8 mouse cellular contexts compared by ENCODE assay signal in the genomic region with DNA sequence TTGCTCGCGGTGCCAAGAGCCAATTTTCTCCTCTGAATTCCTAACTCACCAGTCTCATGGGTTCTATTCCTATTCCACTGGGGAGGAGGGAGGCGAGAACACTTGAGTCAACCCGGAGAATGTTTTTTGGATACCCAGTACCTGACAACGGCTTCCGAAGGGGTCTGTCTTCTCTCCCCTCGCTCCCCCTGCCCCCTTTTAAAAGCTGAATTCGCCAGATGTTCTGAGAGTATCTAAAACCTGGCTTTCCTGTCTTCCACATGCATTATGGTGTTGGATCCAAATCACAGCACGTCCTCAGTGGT. TPM values are rescaled to one million over a fixed set of nuclear protein-coding genes. Genes with fewer than 3 reads are reported as not detected.
DNase-seq lines count a peak whose midpoint lies in the region; ATAC-seq and TF ChIP-seq lines count a peak whose summit lies in the region.

No protein-coding gene starts in this region.

- ATAC-seq in heart, embryonic 15.5 days (replicated peaks; ENCODE audit: insufficient number of reproducible peaks, insufficient read depth, low FRiP score, low read depth), result no peak
- no peak for ATAC-seq in forebrain, embryonic 13.5 days
- ATAC-seq in liver, embryonic 14.5 days (ENCODE audit: insufficient read depth), result no peak

- TF ChIP-seq EP300 in CH12.LX (IDR thresholded peaks at IDR 0.05; ENCODE audit: low read length), result no peak
- no peak for TF ChIP-seq EP300 in liver, embryonic 14.5 days (IDR thresholded peaks at IDR 0.05; ENCODE audit: low read depth)

- TF ChIP-seq CTCF in CH12.LX (conservative IDR thresholded peaks at IDR 0.05 in 1 of 2, IDR thresholded peaks at IDR 0.05 in 1 of 2; ENCODE audit: low read depth in 2 of 2, low read length in 2 of 2), result no peak
- TF ChIP-seq CTCF in liver, embryonic 14.5 days (IDR thresholded peaks at IDR 0.05; ENCODE audit: low read depth), result no peak

- no peak for DNase-seq in heart, postnatal 36 days
- DNase-seq in CH12.LX (ENCODE audit: extremely low read depth), result no peak
- DNase-seq in liver, embryonic 14.5 days (ENCODE audit: low read depth in 3 of 3, low spot score in 3 of 3), result no peak
- DNase-seq in c-Kit-positive CD71-positive TER-119-positive erythroid progenitor cells, embryonic 14.5 days (ENCODE audit: low spot score), result no peak
- no peak for DNase-seq in embryo, embryonic 11 days
- DNase-seq in frontal cortex, adult 2 months (ENCODE audit: extremely low spot score in 1 of 2, low spot score in 1 of 2), result no peak

- no peak for TF ChIP-seq POLR2A in CH12.LX (IDR thresholded peaks at IDR 0.05; ENCODE audit: low read depth, low read length)

- dilution Hi-C loops in CH12.LX (cut with MboI; ENCODE audit: extremely low pct_ligation_motif_present, extremely low pct_unique_long_range_greater_than_20kb, low sequenced_read_pairs), result no loop called here

- H3K9me3 ChIP-seq in heart, embryonic 15.5 days (replicated peaks), result no peaks in the 10 kb centered on the region
- H3K9me3 ChIP-seq in CH12.LX (replicated peaks; ENCODE audit: low read length), result no peaks in the 10 kb centered on the region
- no peaks in the 10 kb centered on the region for H3K9me3 ChIP-seq in forebrain, embryonic 13.5 days (replicated peaks)
- no peaks in the 10 kb centered on the region for H3K9me3 ChIP-seq in liver, embryonic 14.5 days (ENCODE audit: control insufficient read depth, low read length)

- H3K27ac ChIP-seq in heart, embryonic 15.5 days, result peak overlapping the region; percentile 69
- no peak overlapping the region for H3K27ac ChIP-seq in CH12.LX (ENCODE audit: insufficient read depth, low read depth)
- 0 out of 2 replicates have a peak overlapping the region, but pooled peaks have one; percentile 10 for H3K27ac ChIP-seq in forebrain, embryonic 13.5 days
- no peak overlapping the region for H3K27ac ChIP-seq in liver, embryonic 14.5 days

- WGBS in heart, embryonic 15.5 days, result 17% methylated on average over 9 of the region's 9 CpGs
- 18% methylated on average over 9 of the region's 9 CpGs for WGBS in forebrain, embryonic 13.5 days
- 20% methylated on average over 9 of the region's 9 CpGs for WGBS in liver, embryonic 14.5 days (ENCODE audit: insufficient replicate concordance)

- in situ Hi-C loops in CH12.LX (cut with MboI; ENCODE audit: low pct_ligation_motif_present, low pct_unique_long_range_greater_than_20kb, low sequenced_read_pairs), result no loop called here

- H3K27me3 ChIP-seq in heart, embryonic 15.5 days, result 0 out of 2 replicates have a peak, but pooled peaks cover 2% of the 10 kb centered on the region
- no peaks in the 10 kb centered on the region for H3K27me3 ChIP-seq in CH12.LX (replicated peaks)
- H3K27me3 ChIP-seq in forebrain, embryonic 13.5 days, result peaks cover 29% of the 10 kb centered on the region
- peaks cover 33% of the 10 kb centered on the region for H3K27me3 ChIP-seq in liver, embryonic 14.5 days (ENCODE audit: control insufficient read depth, insufficient read depth, low read length)

- TF ChIP-seq RAD21 in CH12.LX (IDR thresholded peaks at IDR 0.05; ENCODE audit: low read depth, low read length), result no peak

- peak overlapping the region; percentile 37 for H3K9ac ChIP-seq in heart, embryonic 15.5 days
- H3K9ac ChIP-seq in CH12.LX (ENCODE audit: insufficient read depth, low read depth), result 0 out of 2 replicates have a peak overlapping the region, but pooled peaks have one; percentile 8
- 0 out of 2 replicates have a peak overlapping the region, but pooled peaks have one; percentile 17 for H3K9ac ChIP-seq in forebrain, embryonic 13.5 days
- H3K9ac ChIP-seq in liver, embryonic 14.5 days (replicated peaks), result peak overlapping the region; percentile 45

- H3K4me1 ChIP-seq in heart, embryonic 15.5 days (replicated peaks), result peaks cover 27% of the 10 kb centered on the region
- peaks cover 6 to 40% of the 10 kb centered on the region in 2 experiments for H3K4me1 ChIP-seq in CH12.LX (ENCODE audit: control insufficient read depth in 1 of 2, insufficient read depth in 2 of 2)
- peaks cover 35% of the 10 kb centered on the region for H3K4me1 ChIP-seq in forebrain, embryonic 13.5 days
- peaks cover 11 to 12% of the 10 kb centered on the region in 2 experiments for H3K4me1 ChIP-seq in liver, embryonic 14.5 days (replicated peaks; ENCODE audit: control insufficient read depth in 2 of 2, insufficient read depth in 2 of 2, low read length in 1 of 2)

- H3K36me3 ChIP-seq in heart, embryonic 15.5 days, result no peaks in the 10 kb centered on the region
- no peaks in the 10 kb centered on the region for H3K36me3 ChIP-seq in CH12.LX (replicated peaks in 1 of 2; ENCODE audit: control insufficient read depth in 1 of 2, insufficient read depth in 1 of 2, low read length in 1 of 2)
- H3K36me3 ChIP-seq in forebrain, embryonic 13.5 days (ENCODE audit: poor library complexity, severe bottlenecking), result no peaks in the 10 kb centered on the region
- no peaks in the 10 kb centered on the region for H3K36me3 ChIP-seq in liver, embryonic 14.5 days (replicated peaks; ENCODE audit: control insufficient read depth, insufficient read depth, low read depth)

- intact Hi-C loops in heart, postnatal 36 days (cut with DNase I), result loop anchor here (2.0 to 5.0 kb wide), 2 partner anchors 46 to 182 kb away; a partner anchor contains a TSS

- H3K4me3 ChIP-seq in heart, embryonic 15.5 days, result peak overlapping the region; percentile 50
- peak overlapping the region; percentile 13 to 50 (median 30) for H3K4me3 ChIP-seq in CH12.LX (replicated peaks in 1 of 3; ENCODE audit: low read depth in 2 of 3, low read length in 2 of 3, poor library complexity in 1 of 3)
- peak overlapping the region; percentile 32 for H3K4me3 ChIP-seq in forebrain, embryonic 13.5 days
- H3K4me3 ChIP-seq in liver, embryonic 14.5 days (ENCODE audit: insufficient read depth in 1 of 2, low read depth in 2 of 2, low read length in 2 of 2), result peak overlapping the region; percentile 35 to 55; a peak in 3 of 4 replicates

- peak overlapping the region; percentile 79 for H3K4me2 ChIP-seq in heart, embryonic 15.5 days
- peak overlapping the region; percentile 74 for H3K4me2 ChIP-seq in CH12.LX (ENCODE audit: insufficient read depth, low read depth, poor library complexity, severe bottlenecking)
- H3K4me2 ChIP-seq in forebrain, embryonic 13.5 days, result peak overlapping the region; percentile 62
- peak overlapping the region; percentile 65 for H3K4me2 ChIP-seq in liver, embryonic 14.5 days (ENCODE audit: low read depth)

- H3K79me2 ChIP-seq in CH12.LX (replicated peaks; ENCODE audit: control insufficient read depth, extremely low read depth, insufficient read depth, poor library complexity, severe bottlenecking), result no peaks in the 10 kb centered on the region

TF ChIP-seq in CH12.LX, 34 proteins besides CTCF, POLR2A, EP300 and RAD21:
- TF ChIP-seq CHD1 (IDR thresholded peaks at IDR 0.05; ENCODE audit: low read depth, low read length) (no peak), JUN (IDR thresholded peaks at IDR 0.05; ENCODE audit: insufficient read depth, low read depth, low read length) (no peak), CHD2 (IDR thresholded peaks at IDR 0.05; ENCODE audit: low read length) (no peak), ZMIZ1 (IDR thresholded peaks at IDR 0.05; ENCODE audit: low read depth, low read length) (no peak), BHLHE40 (IDR thresholded peaks at IDR 0.05; ENCODE audit: low read depth, low read length) (no peak), ZKSCAN1 (IDR thresholded peaks at IDR 0.05; ENCODE audit: borderline replicate concordance, low read depth, low read length) (no peak), USF2 (conservative IDR thresholded peaks at IDR 0.05; ENCODE audit: low read depth, low read length) (no peak), ZNF384 (IDR thresholded peaks at IDR 0.05; ENCODE audit: low read depth, low read length) (no peak), TCF12 (IDR thresholded peaks at IDR 0.05; ENCODE audit: low read depth, low read length) (no peak), ZC3H11A (IDR thresholded peaks at IDR 0.05; ENCODE audit: low read depth, low read length) (no peak), TBP (conservative IDR thresholded peaks at IDR 0.05; ENCODE audit: low read depth, low read length) (no peak), USF1 (IDR thresholded peaks at IDR 0.05; ENCODE audit: low read depth, low read length) (no peak), NELFE (IDR thresholded peaks at IDR 0.05; ENCODE audit: low read depth, low read length) (no peak), E2F4 (IDR thresholded peaks at IDR 0.05; ENCODE audit: insufficient replicate concordance, low read depth, low read length) (no peak), RCOR1 (conservative IDR thresholded peaks at IDR 0.05; ENCODE audit: low read depth, low read length) (no peak), JUND (conservative IDR thresholded peaks at IDR 0.05; ENCODE audit: low read depth, low read length) (no peak), MAX (IDR thresholded peaks at IDR 0.05; ENCODE audit: low read length) (no peak)
TF ChIP-seq in CH12.LX: peak in this region for 0.

RNA-seq across cellular contexts. Expression of a gene that starts 46.0 kb away (rescaled TPM):
- polyA plus RNA-seq in heart, embryonic 15.5 days (2015; fragmentation: Nextera tagmentation; extraction: Ambion mirVana), result 6.1 and 8.2 TPM in 2 replicates
- total RNA-seq in heart, postnatal 36 days (2021), result 10 to 100 TPM; 29.7 to 32.2 TPM
- total RNA-seq in CH12.LX (2012; rRNA removed), result 9.0 and 10.1 TPM in 2 replicates
- 1.8 and 2.0 TPM in 2 replicates for total RNA-seq in CH12.LX (2014; rRNA removed)
- polyA plus RNA-seq in CH12.LX (2012; ENCODE audit: insufficient read length, low read depth), result 9.4 and 11.0 TPM in 2 replicates
- polyA plus RNA-seq in forebrain, embryonic 13.5 days (2015; fragmentation: Nextera tagmentation; extraction: Ambion mirVana), result 17.8 and 18.6 TPM in 2 replicates
- 6.4 and 7.1 TPM in 2 replicates for polyA plus RNA-seq in liver, embryonic 14.5 days (2012; rRNA removed)
- polyA plus RNA-seq in liver, embryonic 14.5 days (2014; fragmentation: Nextera tagmentation; extraction: Ambion mirVana), result 9.9 and 10.7 TPM in 2 replicates
- polyA plus RNA-seq in frontal cortex, adult 2 months (2012; rRNA removed), result 29.3 and 30.9 TPM in 2 replicates

Comparison
In these comparisons a context has a peak if more than half of its experiments do, and no peak if none do; other contexts are left out.
1. H3K27ac ChIP-seq: peak in heart, embryonic 15.5 days (single experiment) and forebrain, embryonic 13.5 days (single experiment); none in CH12.LX (single experiment) and liver, embryonic 14.5 days (single experiment).
2. Peak in every context shown above with its lines, with median percentiles within 50 percentile points of each other: H3K4me2 ChIP-seq, H3K4me3 ChIP-seq and H3K9ac ChIP-seq.